Mouse (Mus musculus) spleen, adult 2 months (tissue): ENCODE data around the gene Cecr2.

Source experiments
- CTCF ChIP-seq: fragments of 200-500 bp; IDR thresholded peaks from 2 replicates; pipeline ENCODE4 v1.5.1; 2011; ENCODE audit warnings: mild to moderate bottlenecking, inconsistent platforms; ENCODE audit not compliant: insufficient read depth, insufficient read length, insufficient replicate concordance; ENCODE audit errors: extremely low read depth
- POLR2A ChIP-seq: fragments of 200-500 bp; IDR thresholded peaks from 2 replicates; pipeline ENCODE4 v1.6.1; 2011; ENCODE audit warnings: low read depth, low read length, inconsistent platforms

DNA sequence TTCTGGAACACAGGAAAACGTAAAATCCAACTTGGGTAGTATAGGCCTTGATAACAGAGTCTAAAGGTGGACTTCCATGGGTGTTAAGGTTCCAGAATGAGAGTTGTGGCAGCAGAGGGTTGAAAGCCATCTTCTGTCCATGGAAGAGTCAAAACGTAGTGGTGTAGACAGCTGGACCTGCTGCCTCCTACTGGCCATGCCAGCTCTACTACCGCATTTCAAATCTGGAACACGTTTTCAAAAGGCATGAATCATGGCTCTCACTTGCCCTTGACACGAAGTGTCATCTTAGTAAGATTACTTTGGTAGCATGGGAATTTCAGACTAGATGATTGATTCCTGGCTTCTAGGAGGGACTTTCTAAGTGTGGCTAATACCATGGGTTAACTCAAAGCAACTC lies 8.0 kb downstream of the Cecr2 start:
- peak; percentile 42; the same call in 1 of the 2 replicates for TF ChIP-seq CTCF
- no peak for TF ChIP-seq POLR2A
